Comparison of ENCODE assay signal across 9 mouse cellular contexts in the genomic region with DNA sequence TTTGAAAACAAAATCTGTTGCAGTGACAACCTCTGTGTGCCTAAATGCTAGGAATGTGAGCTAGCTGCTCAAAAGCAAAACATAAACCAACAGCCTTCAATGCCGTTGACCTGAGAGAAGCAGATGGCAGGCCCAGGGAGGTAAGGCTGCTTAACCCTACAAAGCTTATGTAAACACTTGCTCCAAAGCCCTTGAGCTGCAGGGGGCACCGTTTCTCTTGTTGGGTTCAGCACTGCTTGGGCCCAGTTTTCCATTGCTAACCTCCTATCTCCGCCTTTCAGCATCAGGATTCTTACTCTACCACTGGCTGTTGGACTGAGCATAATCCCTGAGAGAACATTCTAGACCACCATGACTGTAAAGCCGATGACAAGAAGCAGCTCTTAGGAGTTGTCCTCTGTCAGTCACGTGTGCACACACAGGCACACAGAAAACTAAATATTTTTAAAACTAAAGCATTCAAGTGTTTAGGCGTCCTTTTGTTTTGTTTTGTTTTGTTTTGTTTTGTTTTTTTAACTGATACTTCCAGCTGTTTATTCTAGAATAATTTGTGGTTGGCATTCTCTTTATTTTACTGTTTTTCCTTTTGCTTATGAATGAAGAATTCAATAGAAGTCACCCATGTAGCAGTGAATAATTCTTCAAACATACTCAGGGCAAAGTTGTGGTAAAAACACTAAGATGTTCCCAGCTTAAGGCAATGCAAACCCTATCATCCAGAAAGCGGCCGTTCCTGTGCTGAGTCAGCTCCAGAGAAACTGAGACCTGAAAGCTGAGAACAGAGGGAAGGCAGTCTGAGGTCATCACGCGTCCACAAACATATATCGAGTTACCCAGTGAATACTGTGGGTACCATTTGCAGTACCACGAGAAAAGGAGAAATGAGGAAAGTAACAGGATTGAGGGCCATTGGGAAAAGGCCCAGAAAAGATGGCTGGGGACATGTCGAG. TPM values are rescaled to one million over a fixed set of nuclear protein-coding genes. Genes with fewer than 3 reads are reported as not detected.
DNase-seq lines count a peak whose midpoint lies in the region; ATAC-seq and TF ChIP-seq lines count a peak whose summit lies in the region.
"Had no signal": no experiment of that assay in that cellular context is flagged by ENCODE, and none has a peak within 500 bp of the region (broad histone marks: within the 10 kb centered on the region; RNA-seq: fewer than 3 reads in every experiment).

No protein-coding gene starts in this region.

- peak; percentile 51 for TF ChIP-seq CTCF in cortical plate, adult 2 months (IDR thresholded peaks at IDR 0.05; ENCODE audit: extremely low read depth, insufficient read depth, low read length)
- TF ChIP-seq CTCF in left cerebral cortex, adult 2 months (IDR thresholded peaks at IDR 0.05): peak; percentile 54

- H3K4me1 ChIP-seq in cortical plate, adult 2 months (ENCODE audit: control insufficient read depth, insufficient read depth, low read length): peaks cover 6% of the 10 kb centered on the region

- ATAC-seq in erythroid progenitor cell, adult 5-6 weeks (replicated peaks; ENCODE audit: low FRiP score, poor library complexity, severe bottlenecking): no peak

- peak overlapping the region; percentile 49 for H3K27ac ChIP-seq in cortical plate, adult 2 months (ENCODE audit: insufficient read depth, low read length)
- peak overlapping the region; percentile 81; the same call in 1 of the 2 replicates for H3K27ac ChIP-seq in left cerebral cortex, adult 2 months
- H3K27ac ChIP-seq: embryonic facial prominence, embryonic 12.5 days had no signal

- intact Hi-C loops in heart, postnatal 14 days (cut with DNase I): loop anchor here (1.0 kb wide), 2 partner anchors 62 to 70 kb away; no protein-coding TSS in a partner anchor
- intact Hi-C loops in left cerebral cortex, adult 2 months (cut with DNase I): no loop called here

- DNase-seq in urinary bladder, postnatal 14 days (ENCODE audit: low spot score): peak; percentile 70
- no peak for DNase-seq in urinary bladder, postnatal 4 days (ENCODE audit: low spot score in 2 of 2)
- peak; percentile 47 to 61 for DNase-seq in heart, postnatal 14 days
- DNase-seq in left cerebral cortex, adult 2 months (ENCODE audit: extremely low spot score in 1 of 2, low spot score in 2 of 2): peak; percentile 36 to 54
- peak; percentile 36 for DNase-seq in ovary, postnatal 14 days (ENCODE audit: low spot score)

- H3K4me3 ChIP-seq in cortical plate, adult 2 months (ENCODE audit: insufficient read depth, low read length): no peak overlapping the region
- H3K4me3 ChIP-seq in left cerebral cortex, adult 2 months: no peak overlapping the region
- H3K4me3 ChIP-seq: embryonic facial prominence, embryonic 12.5 days; megakaryocyte, embryonic 14.5 days had no signal

- TF ChIP-seq POLR2A in cortical plate, adult 2 months (IDR thresholded peaks at IDR 0.05; ENCODE audit: extremely low read depth, insufficient read depth, low read length): no peak

RNA-seq across cellular contexts. Expression of gene Incenp, which starts 21.8 kb away (rescaled TPM):
- polyA plus RNA-seq in cortical plate, adult 2 months (2012; rRNA removed): 23.7 and 26.3 TPM in 2 replicates
- 10 to 100 TPM in 1 of 2 experiments, 1 to 10 TPM in 1; 9.5 to 17.1 TPM for total RNA-seq in heart, postnatal 14 days (2021)
- total RNA-seq in left cerebral cortex, adult 2 months (2021): 10 to 100 TPM; 28.1 to 28.3 TPM
- 859 and 885 TPM in 2 replicates for total RNA-seq in erythroid progenitor cell, adult 5-6 weeks (2015; ENCODE audit: low replicate concordance)
- total RNA-seq in erythroid progenitor cell, adult 5-6 weeks (2017; ENCODE audit: low replicate concordance): 748 and 1,226 TPM in 2 replicates

RNA-seq across cellular contexts. Expression of gene Fth1, which starts 59.3 kb away (rescaled TPM):
- polyA plus RNA-seq in cortical plate, adult 2 months (2012; rRNA removed): 5,395 and 6,156 TPM in 2 replicates
- 1,000 to 10,000 TPM; 2,034 to 2,074 TPM for total RNA-seq in heart, postnatal 14 days (2021)
- total RNA-seq in left cerebral cortex, adult 2 months (2021): 1,000 to 10,000 TPM; 2,213 to 2,341 TPM
- total RNA-seq in erythroid progenitor cell, adult 5-6 weeks (2015; ENCODE audit: low replicate concordance): 2,541 and 2,855 TPM in 2 replicates
- 1,910 and 2,502 TPM in 2 replicates for total RNA-seq in erythroid progenitor cell, adult 5-6 weeks (2017; ENCODE audit: low replicate concordance)

Comparison
In these comparisons a context has a peak if more than half of its experiments do, and no peak if none do; other contexts are left out.
1. DNase-seq: peak in urinary bladder, postnatal 14 days (single experiment), heart, postnatal 14 days (2 of 2), left cerebral cortex, adult 2 months (2 of 2) and ovary, postnatal 14 days (single experiment); none in urinary bladder, postnatal 4 days (0 of 2).
2. RNA of gene Incenp, which starts 21.8 kb away (total RNA-seq): 748 to 1,226 TPM in erythroid progenitor cell, adult 5-6 weeks; 28.1 to 28.3 TPM in left cerebral cortex, adult 2 months and 9.5 to 17.1 TPM in heart, postnatal 14 days; every median in the first group is over 10 times any median in the second.